Mouse (Mus musculus) thymus, adult 2 months (tissue): ENCODE data around the gene Itgam. TPM values are rescaled to one million over a fixed set of nuclear protein-coding genes. Genes with fewer than 3 reads are reported as not detected.

Source experiments
- DNase-seq: peaks from one replicate; pipeline ENCODE4 v3.0.0; 2021
- H3K27ac ChIP-seq: fragments of 200-500 bp; 2 replicates; pipeline ENCODE4 v1.5.1; 2012; ENCODE audit warnings: low read length, control low read depth; ENCODE audit not compliant: control insufficient read depth, insufficient read depth
- H3K27me3 ChIP-seq: fragments of 200-500 bp; 2 replicates; pipeline ENCODE4 v1.6.1; 2012; ENCODE audit warnings: mild to moderate bottlenecking, low read length, moderate library complexity, mixed read lengths; ENCODE audit not compliant: control insufficient read depth, insufficient read depth
- H3K36me3 ChIP-seq: fragments of 200-500 bp; 2 replicates; pipeline ENCODE4 v1.6.1; 2012; ENCODE audit warnings: mild to moderate bottlenecking, low read length, moderate library complexity; ENCODE audit not compliant: control insufficient read depth, insufficient read depth
- H3K4me1 ChIP-seq: fragments of 200-500 bp; replicated peaks from 2 replicates; pipeline ENCODE4 v1.6.1; 2012; ENCODE audit warnings: low read length; ENCODE audit not compliant: control insufficient read depth, insufficient read depth
- H3K4me3 ChIP-seq: fragments of 200-500 bp; 2 replicates; pipeline ENCODE4 v1.5.1; 2012; ENCODE audit warnings: mild to moderate bottlenecking, low read length, control low read depth, moderate library complexity; ENCODE audit not compliant: control insufficient read depth, insufficient read depth
- CTCF ChIP-seq: fragments of 200-500 bp; IDR thresholded peaks from 2 replicates; pipeline ENCODE4 v1.5.1; 2012; ENCODE audit warnings: mild to moderate bottlenecking, control low read depth, low read length, moderate library complexity, borderline replicate concordance; ENCODE audit not compliant: control insufficient read depth, poor library complexity, insufficient read depth; ENCODE audit errors: extremely low read depth
- POLR2A ChIP-seq: fragments of 200-500 bp; IDR thresholded peaks from 2 replicates; pipeline ENCODE4 v1.6.1; 2012; ENCODE audit warnings: mild to moderate bottlenecking, low read length, control low read depth, moderate library complexity; ENCODE audit not compliant: control insufficient read depth, poor library complexity, insufficient read depth; ENCODE audit errors: extremely low read depth
- WGBS: fragments of 180-500 bp; shearing (Covaris S2); methylation state at CpG from one replicate; pipeline ENCODE4 v1.1.7; 2018; 5-methylcytosine and 5-hydroxymethylcytosine counted together
- polyA plus RNA-seq: library from polyadenylated mRNA; depleted of rRNA; stranded (reverse); fragments of >200 nt; gene quantifications from 2 replicates; pipeline ENCODE4 v1.2.3, GENCODE M21; 2012

Itgam gene
- polyA plus RNA-seq, 1 experiment, result 7.9 TPM

DNA sequence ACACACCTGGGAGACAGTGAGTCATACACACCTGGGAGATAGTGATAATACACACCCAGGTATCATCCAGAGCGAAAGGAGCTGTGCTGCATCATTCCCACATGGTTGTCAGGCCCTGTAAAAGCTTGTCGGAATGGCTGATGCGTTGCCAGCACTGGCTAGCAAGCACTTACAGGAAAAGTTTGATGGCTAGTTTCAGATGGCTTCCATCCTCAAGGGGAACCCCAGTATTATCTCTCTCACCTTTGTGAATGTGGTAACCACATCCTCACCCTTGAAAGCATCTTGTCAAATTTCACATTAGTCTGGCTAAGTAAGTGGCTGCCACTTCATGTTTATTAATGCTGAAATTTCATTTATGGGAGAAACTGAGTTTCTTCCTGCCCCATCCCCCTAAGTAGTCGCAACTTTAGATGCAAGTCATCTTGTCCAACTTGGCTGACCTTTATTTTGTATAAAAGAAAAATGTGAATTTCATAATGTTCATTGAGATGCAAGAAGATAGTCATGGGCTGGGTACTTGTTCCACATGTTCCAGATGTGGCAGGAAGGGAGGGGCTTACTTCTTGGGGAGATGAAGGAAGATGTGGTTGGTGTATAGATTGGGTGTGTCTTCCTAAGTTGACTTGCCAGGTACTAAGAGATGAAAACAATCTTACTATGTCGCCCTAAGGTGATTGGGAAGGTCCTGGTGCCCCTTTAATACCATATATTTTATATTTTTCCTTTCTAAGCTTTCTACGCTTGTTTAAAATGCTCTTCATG, 57.5 kb downstream of the Itgam start:
- no peak overlapping the region for H3K27ac ChIP-seq
- DNase-seq, result no peak
- no peak overlapping the region for H3K4me3 ChIP-seq
- TF ChIP-seq POLR2A (no peak), CTCF (no peak)
- WGBS, result 87% methylated on average over 6 of the region's 6 CpGs
- H3K4me1 ChIP-seq, result peaks cover 1% of the 10 kb centered on the region; the same call in 1 of the 2 replicates
- no peaks in the 10 kb centered on the region for H3K36me3 ChIP-seq
- no peaks in the 10 kb centered on the region for H3K27me3 ChIP-seq

DNA sequence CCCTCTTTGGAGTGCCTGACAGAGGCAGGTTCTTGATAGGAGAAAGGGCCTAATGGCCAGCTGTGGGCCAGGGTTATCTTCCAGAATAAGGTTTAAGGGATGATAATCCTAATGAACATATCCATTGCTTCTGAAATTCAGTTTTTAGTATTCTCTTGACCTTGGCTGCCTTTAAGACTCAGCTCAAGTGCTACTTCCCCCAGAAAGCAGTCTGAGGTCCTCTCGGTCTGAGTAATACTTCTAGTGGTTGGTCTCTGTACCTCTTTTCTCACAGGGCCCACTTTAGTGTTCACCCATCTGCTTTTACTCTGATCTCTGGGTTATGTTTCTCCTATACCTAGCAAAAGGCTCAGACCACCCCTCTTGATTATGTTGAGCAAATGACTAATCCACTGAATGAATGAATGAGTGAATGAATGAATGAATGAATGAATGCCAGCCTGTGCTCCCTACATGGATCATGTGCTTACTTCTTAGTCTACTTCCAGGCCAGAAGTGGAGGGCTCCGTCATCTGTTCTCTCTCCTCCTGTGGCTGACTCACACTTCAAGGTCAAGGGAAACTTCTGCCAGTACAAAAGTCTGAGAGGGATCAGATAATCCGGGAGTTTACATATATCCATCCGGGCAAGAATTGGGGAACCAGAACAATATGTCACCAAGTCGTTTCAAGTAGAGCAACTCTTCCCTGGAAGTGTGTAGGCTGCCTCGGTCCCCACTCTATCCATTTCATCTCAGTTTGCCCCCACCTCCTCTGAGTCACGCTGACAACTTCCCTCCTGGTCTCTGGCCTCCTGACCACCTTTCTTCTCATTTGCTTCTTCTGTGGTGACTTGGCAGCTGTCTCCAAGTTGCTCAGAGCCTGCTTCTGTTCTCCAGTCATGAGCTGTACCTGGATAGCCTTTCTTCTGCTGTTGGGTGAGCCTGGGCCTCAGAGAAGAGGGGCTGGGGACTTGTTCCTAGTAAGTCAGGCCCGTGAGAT, 66.6 kb downstream of the Itgam start, which contains the start of gene Itgax:
Itgax (plus strand) TSS at position 807 of the 980 bp plus-strand sequence.
- Histone ChIP-seq H3K27ac (no peak within 1 kb of the TSS), H3K4me1 (peaks cover 14% of the 10 kb centered on the region), H3K27me3 (no peaks in the 10 kb centered on the region), H3K4me3 (no peak within 1 kb of the TSS), H3K36me3 (no peaks in the 10 kb centered on the region)
- TF ChIP-seq CTCF (no peak), POLR2A (no peak)
- DNase-seq, result no peak
- 61% methylated on average over 8 of the region's 8 CpGs for WGBS

DNA sequence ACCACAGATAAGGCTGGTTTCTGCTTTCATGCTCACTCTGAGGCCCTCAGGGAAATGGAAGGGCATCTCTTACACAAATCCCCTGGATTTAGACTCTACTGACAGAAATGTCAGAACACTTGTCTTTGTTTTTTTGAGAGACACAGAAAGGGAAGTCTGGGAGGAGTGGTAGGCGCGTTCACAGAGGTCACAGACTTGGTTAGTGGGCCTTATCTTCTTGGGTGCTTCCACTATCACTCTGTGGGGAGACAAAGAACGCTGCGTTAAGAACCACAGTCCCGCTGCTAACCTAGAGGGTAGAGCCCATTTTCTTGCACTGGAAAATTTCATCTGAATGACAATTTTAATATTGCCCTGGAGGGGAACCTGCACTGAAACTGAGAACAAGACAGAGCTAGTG, 69.7 kb downstream of the Itgam start:
- Histone ChIP-seq H3K4me1 (peaks cover 17% of the 10 kb centered on the region), H3K4me3 (no peak overlapping the region), H3K36me3 (no peaks in the 10 kb centered on the region), H3K27ac (no peak overlapping the region), H3K27me3 (no peaks in the 10 kb centered on the region)
- 48% methylated on average over 5 of the region's 5 CpGs for WGBS
- no peak for TF ChIP-seq CTCF
- no peak for TF ChIP-seq POLR2A
- DNase-seq, result no peak

DNA sequence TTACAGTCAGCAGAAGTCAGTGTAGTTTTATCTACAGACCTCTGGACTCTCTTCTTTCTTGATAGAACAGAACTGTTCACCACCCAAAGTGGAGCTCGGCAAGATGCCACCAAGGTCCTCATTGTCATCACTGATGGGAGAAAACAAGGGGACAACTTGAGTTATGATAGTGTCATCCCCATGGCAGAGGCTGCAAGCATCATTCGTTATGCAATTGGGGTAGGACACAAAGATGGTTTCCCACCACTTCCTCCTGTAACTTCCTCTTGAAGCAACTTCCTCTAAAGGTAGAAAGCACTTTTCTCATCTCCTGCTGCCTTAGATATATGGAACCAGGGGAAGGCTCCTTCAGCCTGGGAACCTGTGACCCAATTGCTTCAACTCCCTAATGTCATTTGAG, 71.2 kb downstream of the Itgam start:
- WGBS, result 8% methylated on average over 2 of the region's 2 CpGs
- Histone ChIP-seq H3K27me3 (no peaks in the 10 kb centered on the region), H3K4me3 (no peak overlapping the region), H3K36me3 (no peaks in the 10 kb centered on the region), H3K27ac (no peak overlapping the region), H3K4me1 (peaks cover 17% of the 10 kb centered on the region)
- DNase-seq, result no peak
- TF ChIP-seq CTCF (no peak), POLR2A (no peak)

DNA sequence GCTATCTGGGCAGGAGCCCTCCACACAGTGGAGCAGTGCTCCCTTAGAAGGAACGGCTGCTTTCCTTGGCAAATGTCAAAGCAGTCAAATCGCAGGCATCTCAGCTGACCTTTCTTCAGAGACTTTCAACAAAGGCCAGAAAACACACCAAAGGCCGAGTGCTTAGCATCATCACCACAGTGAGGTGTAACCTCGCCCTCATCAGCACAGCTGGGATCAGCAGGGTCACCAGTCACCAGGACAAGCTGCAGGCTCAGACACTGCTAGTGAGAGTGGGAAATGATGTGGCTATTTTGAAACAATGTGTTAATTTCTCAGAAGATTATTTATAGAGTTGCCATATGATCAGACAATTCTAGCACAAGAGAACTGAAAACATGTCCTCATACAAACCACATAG, 74.5 kb downstream of the Itgam start:
- 68% methylated on average over 4 of the region's 4 CpGs for WGBS
- Histone ChIP-seq H3K4me1 (peaks cover 17% of the 10 kb centered on the region), H3K27ac (no peak overlapping the region), H3K4me3 (no peak overlapping the region), H3K27me3 (no peaks in the 10 kb centered on the region), H3K36me3 (no peaks in the 10 kb centered on the region)
- no peak for DNase-seq
- TF ChIP-seq POLR2A, result no peak
- no peak for TF ChIP-seq CTCF

DNA sequence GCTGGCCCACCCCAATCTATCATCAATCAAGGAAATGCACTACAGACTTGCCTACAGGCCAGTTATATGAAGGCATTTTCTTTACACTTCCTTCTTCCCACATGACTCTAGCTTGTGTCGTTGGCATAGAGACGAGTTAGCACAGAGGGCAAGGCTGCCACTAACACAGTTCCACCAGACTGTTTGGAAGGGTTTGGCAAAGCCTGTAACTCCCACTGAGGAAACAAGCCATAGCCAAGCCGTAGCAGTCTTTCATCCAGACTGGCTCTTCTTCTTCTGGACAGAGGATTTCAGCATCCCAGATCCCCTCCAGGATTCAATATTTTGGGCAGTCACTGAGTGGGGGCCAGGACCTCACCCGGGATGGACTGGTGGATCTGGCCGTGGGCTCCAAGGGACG, 77.2 kb downstream of the Itgam start:
- no peak for TF ChIP-seq CTCF
- Histone ChIP-seq H3K4me1 (no peaks in the 10 kb centered on the region), H3K4me3 (no peak overlapping the region), H3K27ac (no peak overlapping the region), H3K36me3 (no peaks in the 10 kb centered on the region), H3K27me3 (no peaks in the 10 kb centered on the region)
- no peak for DNase-seq
- WGBS, result 95% methylated on average over 6 of the region's 6 CpGs
